Mouse (Mus musculus) thymus, adult 2 months (tissue): ENCODE data around the gene Ighmbp2.
"Not testable (repeated sequence)": the region's sequence is repeated elsewhere in the genome, so short reads cannot be mapped to it uniquely, and the experiment has no call there.

ENCODE experiments used
- CTCF ChIP-seq: fragments of 200-500 bp; IDR thresholded peaks from 2 replicates; pipeline ENCODE4 v1.5.1; 2012; ENCODE audit warnings: mild to moderate bottlenecking, control low read depth, low read length, moderate library complexity, borderline replicate concordance; ENCODE audit not compliant: control insufficient read depth, poor library complexity, insufficient read depth; ENCODE audit errors: extremely low read depth
- POLR2A ChIP-seq: fragments of 200-500 bp; IDR thresholded peaks from 2 replicates; pipeline ENCODE4 v1.6.1; 2012; ENCODE audit warnings: mild to moderate bottlenecking, low read length, control low read depth, moderate library complexity; ENCODE audit not compliant: control insufficient read depth, poor library complexity, insufficient read depth; ENCODE audit errors: extremely low read depth

- not testable (repeated sequence) for TF ChIP-seq CTCF, POLR2A
Observed at GRCm38 (mm10) chr19:3225261-3225660, 57.6 kb downstream of the Ighmbp2 start.
